Mouse (Mus musculus) limb, embryonic 10.5 days (tissue): ENCODE measurements around the gene Coro1a. TPM values are rescaled to one million over a fixed set of nuclear protein-coding genes. Genes with fewer than 3 reads are reported as not detected.

ENCODE experiments used
- DNase-seq: peaks from one replicate; pipeline ENCODE4 v3.0.0-alpha.2; 2017; ENCODE audit warnings: low spot score
- H3K27ac ChIP-seq: fragments of 300-500 bp; sonication (generic); 2 replicates; pipeline ENCODE4 v1.5.1; 2016; ENCODE audit warnings: mild to moderate bottlenecking
- H3K27me3 ChIP-seq: fragments of 300-500 bp; sonication (generic); 2 replicates; pipeline ENCODE4 v1.6.1; 2016; ENCODE audit warnings: low read depth, mild to moderate bottlenecking; ENCODE audit not compliant: poor library complexity, severe bottlenecking
- H3K36me3 ChIP-seq: fragments of 300-500 bp; sonication (generic); 2 replicates; pipeline ENCODE4 v1.6.1; 2016; ENCODE audit warnings: mild to moderate bottlenecking, moderate library complexity
- H3K4me1 ChIP-seq: fragments of 300-500 bp; sonication (generic); 2 replicates; pipeline ENCODE4 v1.6.1; 2016
- H3K4me3 ChIP-seq: fragments of 300-500 bp; sonication (generic); 2 replicates; pipeline ENCODE4 v1.5.1; 2016; ENCODE audit warnings: mild to moderate bottlenecking, moderate library complexity
- H3K9me3 ChIP-seq: fragments of 300-500 bp; sonication (generic); replicated peaks from 2 replicates; pipeline ENCODE4 v1.6.1; 2016; ENCODE audit warnings: mild to moderate bottlenecking
- WGBS: fragments of 180-500 bp; shearing (Covaris S2); methylation state at CpG from one replicate; pipeline ENCODE4 v1.1.7; 2016; 5-methylcytosine and 5-hydroxymethylcytosine counted together
- polyA plus RNA-seq: library from polyadenylated mRNA; unstranded; fragments of >200 nt; fragmentation: Nextera tagmentation; extraction: Ambion mirVana; gene quantifications from 2 replicates; pipeline ENCODE4 v1.2.1, GENCODE M21; 2016

Gene Coro1a
- polyA plus RNA-seq, 1 experiment from 2014 or later, result 37.8 TPM

DNA sequence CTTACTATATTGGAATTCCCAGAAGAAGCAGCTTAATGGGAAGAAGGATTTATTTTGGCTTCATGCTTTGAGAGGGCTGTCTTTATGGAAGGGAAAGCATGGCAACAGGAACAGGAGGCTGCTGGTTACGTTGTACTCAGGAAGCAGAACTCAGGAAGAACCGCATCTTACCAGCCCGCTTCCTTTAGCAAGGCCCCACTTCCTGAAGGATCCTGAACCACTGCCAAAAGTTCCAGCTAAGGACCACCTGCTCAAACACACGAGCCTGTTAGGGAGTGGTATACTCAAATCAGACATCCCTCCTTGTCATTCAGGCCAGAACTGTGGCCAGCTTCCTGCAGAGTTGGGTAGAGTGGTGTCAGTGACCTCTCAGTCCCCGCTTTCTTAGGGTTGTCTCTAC lies 39.1 kb downstream of the Coro1a start:
- H3K36me3 ChIP-seq, result peaks cover 90% of the 10 kb centered on the region
- 84% methylated on average over 5 of the region's 5 CpGs for WGBS
- H3K27ac ChIP-seq, result no peak overlapping the region

DNA sequence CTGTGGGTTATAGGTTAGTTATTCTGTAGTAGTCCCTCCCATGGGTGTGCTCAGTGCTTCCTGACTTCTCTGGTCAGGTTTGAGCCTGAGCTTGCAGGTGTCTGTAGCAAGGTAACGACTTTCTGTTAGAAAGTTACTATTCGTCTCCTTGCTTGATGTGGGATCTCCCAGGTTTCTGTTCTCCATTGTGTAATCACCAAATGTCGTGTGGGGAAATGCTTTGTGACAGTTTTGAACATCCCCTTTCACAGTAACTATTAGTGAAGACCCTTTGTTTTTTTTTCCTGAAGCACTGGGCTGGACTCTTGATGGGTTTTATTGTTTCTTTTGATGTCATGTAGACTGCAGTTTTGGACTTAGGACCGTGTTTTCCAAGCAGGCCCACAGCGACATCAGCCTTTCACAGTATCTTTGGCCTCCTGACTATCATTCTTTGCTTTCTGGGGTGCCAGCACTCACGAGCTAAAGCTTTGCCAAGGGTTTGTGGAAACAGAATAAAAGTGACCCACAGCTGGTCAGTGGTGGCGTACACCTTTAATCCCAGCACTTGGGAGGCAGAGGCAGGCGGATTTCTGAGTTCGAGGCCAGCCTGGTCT lies 40.0 kb downstream of the Coro1a start:
- Histone ChIP-seq H3K9me3 (no peaks in the 10 kb centered on the region), H3K4me3 (no peak overlapping the region), H3K4me1 (no peaks in the 10 kb centered on the region), H3K27me3 (no peaks in the 10 kb centered on the region), H3K27ac (no peak overlapping the region), H3K36me3 (peaks cover 90% of the 10 kb centered on the region)
- no peak for DNase-seq
- 88% methylated on average over 9 of the region's 9 CpGs for WGBS

More for the DNA sequence above, 39.1 kb downstream of the Coro1a start:
- no peak for DNase-seq
- Histone ChIP-seq H3K27me3 (no peaks in the 10 kb centered on the region), H3K4me1 (no peaks in the 10 kb centered on the region), H3K4me3 (no peak overlapping the region), H3K9me3 (no peaks in the 10 kb centered on the region)

DNA sequence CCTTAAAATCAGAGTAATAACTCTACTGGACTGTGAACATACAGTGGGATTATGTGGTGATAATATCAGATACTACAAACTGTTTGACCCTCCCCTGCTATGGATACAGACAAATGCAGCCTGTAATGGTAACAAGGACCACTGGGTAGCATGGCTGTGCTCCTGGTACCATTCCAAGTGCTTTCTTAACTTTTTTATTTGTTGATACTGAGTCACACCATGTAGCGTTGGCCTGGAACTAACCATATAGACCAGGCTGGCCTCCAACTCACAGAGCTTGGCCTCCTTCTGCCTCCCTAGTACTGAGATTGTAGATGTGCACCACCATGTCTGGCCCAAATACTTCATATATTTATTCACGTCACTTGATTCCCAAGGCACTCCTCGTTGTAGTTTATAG lies 42.3 kb downstream of the Coro1a start:
- Histone ChIP-seq H3K9me3 (no peaks in the 10 kb centered on the region), H3K4me3 (no peak overlapping the region), H3K36me3 (peaks cover 78% of the 10 kb centered on the region), H3K4me1 (no peaks in the 10 kb centered on the region), H3K27ac (no peak overlapping the region), H3K27me3 (no peaks in the 10 kb centered on the region)
- DNase-seq, result no peak
- WGBS, result 93% methylated on average over 3 of the region's 3 CpGs

DNA sequence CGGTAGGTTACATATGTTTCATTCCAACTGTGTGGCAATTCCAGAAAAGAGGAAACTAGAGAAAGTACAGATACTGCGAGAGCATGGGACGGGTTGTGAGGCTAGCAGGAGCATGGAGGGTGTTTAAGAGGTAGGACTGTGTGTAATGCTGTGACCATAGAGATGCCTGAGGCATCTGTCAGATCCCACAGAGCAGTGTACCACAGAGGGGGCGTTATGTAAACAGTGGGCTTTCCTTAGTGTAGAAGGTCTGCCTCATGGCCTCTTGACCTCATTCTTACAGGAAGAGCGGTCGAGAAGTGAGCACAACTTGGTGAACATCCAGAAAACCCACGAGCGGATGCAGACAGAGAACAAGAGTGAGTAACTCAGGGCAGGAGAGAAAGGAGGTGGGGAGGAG lies 43.9 kb downstream of the Coro1a start:
- H3K36me3 ChIP-seq, result peaks cover 69% of the 10 kb centered on the region
- no peak overlapping the region for H3K4me3 ChIP-seq
- 82% methylated on average over 8 of the region's 8 CpGs for WGBS
- DNase-seq, result no peak
- H3K4me1 ChIP-seq, result no peaks in the 10 kb centered on the region
- no peak overlapping the region for H3K27ac ChIP-seq
- H3K27me3 ChIP-seq, result no peaks in the 10 kb centered on the region
- H3K9me3 ChIP-seq, result no peaks in the 10 kb centered on the region

DNA sequence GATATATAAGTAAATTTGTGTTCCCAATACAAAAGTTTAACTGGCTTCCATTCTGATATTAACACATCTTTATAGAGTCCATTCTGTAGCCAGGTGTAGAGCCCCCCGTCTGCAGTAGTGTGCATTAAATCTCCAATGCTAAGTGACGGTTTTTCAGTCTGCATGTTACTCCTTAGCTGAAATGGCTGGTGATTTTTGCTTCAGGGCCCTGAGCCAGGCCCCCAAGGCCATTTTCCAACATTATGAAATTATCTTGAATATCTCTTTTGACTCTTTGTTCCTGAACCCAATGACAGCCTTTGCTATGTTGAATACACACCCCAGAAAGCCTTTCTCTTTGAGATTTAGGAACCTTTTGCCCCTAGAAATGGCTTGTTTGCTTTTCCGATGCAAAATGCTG lies 47.8 kb downstream of the Coro1a start:
- H3K9me3 ChIP-seq, result no peaks in the 10 kb centered on the region
- H3K27me3 ChIP-seq, result no peaks in the 10 kb centered on the region
- 87% methylated on average over 3 of the region's 3 CpGs for WGBS
- H3K36me3 ChIP-seq, result peaks cover 33% of the 10 kb centered on the region
- DNase-seq, result no peak
- H3K27ac ChIP-seq, result no peak overlapping the region
- H3K4me1 ChIP-seq, result no peaks in the 10 kb centered on the region
- no peak overlapping the region for H3K4me3 ChIP-seq

DNA sequence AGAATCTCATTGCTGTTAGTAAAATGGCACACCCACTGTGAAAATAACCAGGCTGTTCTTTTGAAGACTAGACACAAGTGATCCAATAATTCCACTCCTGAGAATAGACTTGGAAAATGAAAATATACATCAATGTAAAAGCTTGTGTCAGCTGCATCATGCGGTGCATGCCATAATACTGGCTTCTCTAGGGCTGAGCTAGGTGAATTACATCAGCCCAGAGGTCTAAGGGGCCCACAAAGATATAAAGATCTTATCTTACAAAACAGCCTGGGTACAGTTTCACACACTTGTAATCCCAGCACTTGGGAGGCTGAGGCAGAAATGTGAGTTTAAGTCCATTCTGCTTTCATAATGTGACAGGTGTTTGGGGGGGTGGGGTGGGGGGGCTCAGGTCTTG lies 50.1 kb downstream of the Coro1a start:
- Histone ChIP-seq H3K36me3 (peaks cover 13% of the 10 kb centered on the region), H3K4me3 (no peak overlapping the region), H3K4me1 (no peaks in the 10 kb centered on the region), H3K27ac (no peak overlapping the region), H3K9me3 (no peaks in the 10 kb centered on the region), H3K27me3 (no peaks in the 10 kb centered on the region)
- WGBS, result 83% methylated on average over 1 of the region's 1 CpGs
- no peak for DNase-seq

DNA sequence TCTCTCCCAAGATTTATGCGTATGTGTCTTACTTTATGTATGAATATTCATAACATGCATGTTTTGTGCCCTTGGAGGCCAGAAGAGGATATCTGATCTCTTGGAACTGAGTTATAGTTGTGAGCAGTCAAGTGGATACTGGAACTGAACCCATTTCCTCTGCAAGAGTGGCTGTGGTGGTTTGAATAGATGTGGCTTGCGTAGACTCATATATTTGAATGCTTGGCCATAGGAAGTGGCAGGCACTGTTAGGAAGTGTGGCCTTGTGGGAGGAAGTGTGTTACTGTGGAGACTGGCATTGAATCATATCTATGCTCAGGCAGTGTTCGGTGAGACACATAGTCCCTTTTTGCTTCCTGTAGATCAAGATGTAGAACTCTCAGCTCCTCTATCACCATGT lies 51.9 kb downstream of the Coro1a start:
- no peak overlapping the region for H3K27ac ChIP-seq
- H3K9me3 ChIP-seq, result no peaks in the 10 kb centered on the region
- DNase-seq, result no peak
- peaks cover 2% of the 10 kb centered on the region; the same call in 1 of the 2 replicates for H3K36me3 ChIP-seq
- H3K27me3 ChIP-seq, result no peaks in the 10 kb centered on the region
- H3K4me1 ChIP-seq, result no peaks in the 10 kb centered on the region
- WGBS, result 89% methylated on average over 3 of the region's 3 CpGs
- no peak overlapping the region for H3K4me3 ChIP-seq

DNA sequence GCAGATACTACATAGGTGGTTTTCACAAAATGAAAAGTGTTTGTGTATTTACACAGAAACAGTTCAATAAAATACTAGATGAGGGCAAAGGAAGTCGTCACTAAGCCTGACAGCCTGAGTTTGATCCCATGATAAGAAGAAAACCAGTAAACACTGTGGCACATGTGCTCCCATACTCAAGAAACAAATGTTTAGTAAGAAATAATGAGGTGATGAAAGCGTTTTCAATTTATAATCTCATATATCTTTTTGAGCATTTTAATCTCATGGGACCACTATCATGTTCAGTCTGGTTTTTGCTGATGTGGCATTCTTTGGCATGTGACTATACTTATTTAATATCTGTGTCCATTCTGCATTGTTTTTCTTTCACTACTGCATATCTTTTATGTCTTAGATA lies 53.6 kb downstream of the Coro1a start:
- H3K27ac ChIP-seq, result no peak overlapping the region
- H3K27me3 ChIP-seq, result no peaks in the 10 kb centered on the region
- 85% methylated on average over 2 of the region's 2 CpGs for WGBS
- H3K36me3 ChIP-seq, result peaks cover 2% of the 10 kb centered on the region; the same call in 1 of the 2 replicates
- H3K4me3 ChIP-seq, result no peak overlapping the region
- peaks cover 10% of the 10 kb centered on the region for H3K4me1 ChIP-seq
- DNase-seq, result no peak
- H3K9me3 ChIP-seq, result no peaks in the 10 kb centered on the region

DNA sequence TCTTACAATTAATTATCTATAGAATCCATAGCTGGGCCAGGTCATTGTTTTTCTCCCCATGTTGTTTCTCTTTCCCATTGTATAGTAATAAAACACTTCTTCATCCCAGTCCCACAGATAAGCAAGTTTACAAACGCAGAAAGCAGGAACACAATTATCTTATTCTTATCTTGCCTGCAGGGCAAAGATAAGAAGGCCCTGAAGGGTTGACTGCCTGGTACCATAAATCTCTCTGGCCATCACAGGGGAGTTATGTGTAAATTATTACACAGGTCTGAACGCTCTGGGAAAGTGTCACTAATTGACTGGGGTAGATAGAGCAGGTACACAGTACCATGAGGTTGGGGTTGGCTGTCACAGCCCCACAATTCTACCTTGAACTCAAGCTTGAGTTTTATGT lies 56.7 kb downstream of the Coro1a start:
- WGBS, result 69% methylated on average over 2 of the region's 2 CpGs
- H3K4me1 ChIP-seq, result peaks cover 10% of the 10 kb centered on the region
- H3K4me3 ChIP-seq, result no peak overlapping the region
- no peaks in the 10 kb centered on the region for H3K9me3 ChIP-seq
- H3K27ac ChIP-seq, result no peak overlapping the region
- no peaks in the 10 kb centered on the region for H3K27me3 ChIP-seq
- DNase-seq, result no peak
- peaks cover 2% of the 10 kb centered on the region; the same call in 1 of the 2 replicates for H3K36me3 ChIP-seq

Other genes starting within 250 kb of the Coro1a start
- gene Atp2a1, start 244.7 kb downstream of the Coro1a start, polyA plus RNA-seq, result 0.59 and 5.3 TPM in 2 replicates
- gene Sh2b1, start 232.4 kb downstream of the Coro1a start, polyA plus RNA-seq, result 55.1 and 62.5 TPM in 2 replicates
- 182 and 207 TPM in 2 replicates for gene Tufm, start 220.4 kb downstream of the Coro1a start, polyA plus RNA-seq
- gene Atxn2l, start 204.3 kb downstream of the Coro1a start, polyA plus RNA-seq, result 60.6 and 62.5 TPM in 2 replicates
- gene Eif3c, start 141.4 kb downstream of the Coro1a start, polyA plus RNA-seq, result 230 and 241 TPM in 2 replicates
- gene Apobr, start 122.8 kb downstream of the Coro1a start, polyA plus RNA-seq, result 0.29 and 0.51 TPM in 2 replicates
- gene Cln3, start 122.0 kb downstream of the Coro1a start, polyA plus RNA-seq, result 27.0 and 27.8 TPM in 2 replicates
- not detected in 2 replicates for gene Il27, start 112.8 kb downstream of the Coro1a start, polyA plus RNA-seq
- gene Nupr1, start 76.9 kb downstream of the Coro1a start, polyA plus RNA-seq, result 0.45 and 0.78 TPM in 2 replicates
- gene Sgf29, start 58.5 kb downstream of the Coro1a start, polyA plus RNA-seq, result 69.0 and 69.2 TPM in 2 replicates
- 0.11 and 0.49 TPM in 2 replicates for gene Sult1a1, start 31.4 kb downstream of the Coro1a start, polyA plus RNA-seq
- gene Bola2, start 12.4 kb downstream of the Coro1a start, polyA plus RNA-seq, result 177 and 237 TPM in 2 replicates
- gene Slx1b, start 12.0 kb downstream of the Coro1a start, polyA plus RNA-seq, result 12.6 and 14.8 TPM in 2 replicates
- 47.3 and 55.9 TPM in 2 replicates for gene Mapk3, start 51.8 kb upstream of the Coro1a start, polyA plus RNA-seq
- 0.83 and 1.5 TPM in 2 replicates for gene Gdpd3, start 58.5 kb upstream of the Coro1a start, polyA plus RNA-seq
- gene Ypel3, start 69.2 kb upstream of the Coro1a start, polyA plus RNA-seq, result 51.7 and 84.9 TPM in 2 replicates
- 0.23 and 0.53 TPM in 2 replicates for gene Tbx6, start 73.7 kb upstream of the Coro1a start, polyA plus RNA-seq
- 450 and 462 TPM in 2 replicates for gene Ppp4c, start 84.7 kb upstream of the Coro1a start, polyA plus RNA-seq
- 0.20 and 0.21 TPM in 2 replicates for gene Fam57b, start 89.9 kb upstream of the Coro1a start, polyA plus RNA-seq
- gene 4930451I11Rik, start 123.9 kb upstream of the Coro1a start, polyA plus RNA-seq, result not detected in 2 replicates
- 1.0 and 1.9 TPM in 2 replicates for gene Doc2a, start 139.6 kb upstream of the Coro1a start, polyA plus RNA-seq
- 51.9 and 57.2 TPM in 2 replicates for gene Hirip3, start 154.2 kb upstream of the Coro1a start, polyA plus RNA-seq
- gene Ino80e, start 154.6 kb upstream of the Coro1a start, polyA plus RNA-seq, result 117 and 131 TPM in 2 replicates
- gene Taok2, start 176.9 kb upstream of the Coro1a start, polyA plus RNA-seq, result 48.5 and 56.4 TPM in 2 replicates
- gene Tmem219, start 215.1 kb upstream of the Coro1a start, polyA plus RNA-seq, result 15.6 and 16.6 TPM in 2 replicates
- gene Kctd13, start 221.1 kb upstream of the Coro1a start, polyA plus RNA-seq, result 19.5 and 20.3 TPM in 2 replicates
- 0.11 TPM in 1 of 2 replicates, not detected in the other for gene Asphd1, start 241.8 kb upstream of the Coro1a start, polyA plus RNA-seq
- 0.10 and 0.20 TPM in 2 replicates for gene Sez6l2, start 242.8 kb upstream of the Coro1a start, polyA plus RNA-seq